Mouse (Mus musculus) ZHBTc4 (cell line): ENCODE results near the gene Iqschfp.

ENCODE experiments used
- DNase-seq: peaks from one replicate; pipeline ENCODE4 v3.0.0-alpha.2; 2011; ENCODE audit warnings: low read depth, low spot score

Iqschfp gene

GRCm38 (mm10) chr3:68518586-68518985 is 626.6 kb downstream of the Iqschfp start:
- DNase-seq = no peak

DNA sequence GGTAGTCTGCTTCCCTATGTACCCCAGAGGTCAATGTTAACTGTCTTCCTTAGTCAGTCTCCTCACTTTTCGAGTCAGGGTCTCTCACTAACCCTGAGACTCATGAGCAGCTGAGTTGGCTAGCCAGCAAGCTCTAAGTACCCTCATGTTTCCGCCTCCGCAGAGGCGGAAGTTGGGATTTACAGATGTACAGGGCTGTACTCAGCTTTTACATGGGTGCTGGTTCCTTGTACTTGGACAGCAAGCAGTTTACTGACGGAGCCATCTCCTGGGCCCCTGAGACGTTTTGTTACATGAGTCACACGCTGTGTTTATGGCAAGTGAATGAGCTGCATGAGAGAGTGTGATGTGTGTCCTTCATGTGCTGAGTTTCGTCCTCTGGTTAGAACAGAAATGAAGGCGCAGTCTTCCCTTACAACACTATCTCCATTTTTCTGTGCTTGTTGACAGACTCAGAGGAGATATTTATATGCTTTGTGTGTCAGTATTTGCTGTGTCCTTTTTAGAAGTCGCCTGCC is 633.4 kb downstream of the Iqschfp start:
- peak; percentile 62 for DNase-seq

DNA sequence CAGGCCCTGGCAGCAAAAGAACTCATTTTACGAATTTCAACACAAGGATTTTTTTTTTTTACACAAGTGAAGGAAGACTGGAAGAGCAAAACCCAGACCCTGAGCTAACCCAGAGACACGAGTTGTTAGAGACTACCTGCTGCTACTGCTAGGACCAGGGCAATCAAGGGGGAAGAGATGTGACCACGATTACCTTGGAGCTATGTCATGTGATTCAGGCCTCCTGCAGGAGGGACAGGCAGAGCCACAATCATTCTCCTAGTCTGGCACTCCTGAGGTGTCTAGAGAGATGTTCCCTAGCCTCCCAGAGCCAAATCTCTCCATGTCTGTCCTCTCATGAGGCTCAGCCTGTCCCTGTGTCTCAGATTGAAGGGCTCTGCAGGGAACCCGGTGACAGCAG is 634.4 kb downstream of the Iqschfp start:
- no peak for DNase-seq

GRCm38 (mm10) chr3:68527182-68527581 is 635.1 kb downstream of the Iqschfp start:
- DNase-seq = no peak

GRCm38 (mm10) chr3:68531908-68532307 is 639.9 kb downstream of the Iqschfp start:
- no peak for DNase-seq

- peak; percentile 89 for DNase-seq
Observed at GRCm38 (mm10) chr3:68534571-68535051, 642.6 kb downstream of the Iqschfp start.

GRCm38 (mm10) chr3:68535160-68535728 is 643.2 kb downstream of the Iqschfp start:
- no peak for DNase-seq

GRCm38 (mm10) chr3:68536071-68536470 is 644.0 kb downstream of the Iqschfp start:
- DNase-seq = peak; percentile 71

GRCm38 (mm10) chr3:68541688-68542087 is 649.7 kb downstream of the Iqschfp start:
- no peak for DNase-seq

DNA sequence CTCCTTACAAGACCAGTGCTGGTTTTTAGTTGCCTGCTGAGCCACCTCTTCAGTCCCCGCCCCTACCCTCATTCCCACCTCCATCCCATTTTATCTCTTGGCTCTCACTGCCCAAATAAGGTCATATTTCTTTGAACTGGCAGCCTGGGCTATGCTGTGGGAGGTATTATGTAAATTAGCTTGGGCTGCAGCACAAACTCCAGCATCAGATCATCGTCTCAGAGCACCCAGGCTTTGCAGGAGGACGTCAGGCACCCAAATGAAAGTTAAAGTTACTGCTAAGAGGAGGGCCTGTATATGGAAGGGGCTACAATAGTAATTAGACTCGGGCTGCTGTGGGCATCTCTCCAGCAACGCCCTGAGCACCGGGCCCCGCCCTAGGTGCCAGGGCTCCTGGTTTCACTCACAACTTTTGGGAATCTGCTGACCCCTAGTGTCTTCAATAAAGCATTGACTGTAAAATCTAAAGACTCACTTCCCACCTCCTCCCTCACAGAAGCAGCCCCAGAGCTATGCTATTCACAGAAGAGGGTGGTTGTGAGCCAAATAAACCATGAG is 651.0 kb downstream of the Iqschfp start:
- DNase-seq = peak; percentile 87

- no peak for DNase-seq
Observed at GRCm38 (mm10) chr3:68544811-68545210, 652.8 kb downstream of the Iqschfp start.

DNA sequence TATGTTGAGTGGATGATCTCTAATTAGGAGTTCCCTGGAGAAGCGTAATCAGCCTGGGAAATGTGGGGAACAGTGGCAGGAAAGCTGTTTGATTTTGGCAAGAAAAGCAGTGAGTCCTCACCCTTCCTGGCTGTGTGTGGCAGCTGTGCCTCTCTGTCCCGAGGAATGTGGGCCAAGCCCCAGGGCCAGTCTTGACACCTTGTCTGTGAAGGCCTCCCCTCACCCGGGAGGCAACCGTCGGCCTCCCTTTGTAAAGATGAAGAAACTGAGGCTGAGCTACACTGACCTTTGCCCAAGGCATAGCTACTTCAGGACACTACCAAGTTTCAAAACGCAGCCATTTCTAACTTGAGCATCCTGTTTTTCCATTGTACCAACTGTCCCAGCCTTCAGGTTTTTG is 653.9 kb downstream of the Iqschfp start:
- no peak for DNase-seq

- no peak for DNase-seq
Observed at GRCm38 (mm10) chr3:68555087-68555662, 663.1 kb downstream of the Iqschfp start.

- no peak for DNase-seq
Observed at GRCm38 (mm10) chr3:68556891-68557290, 664.9 kb downstream of the Iqschfp start.

GRCm38 (mm10) chr3:68558744-68559143 is 666.7 kb downstream of the Iqschfp start:
- DNase-seq = no peak

GRCm38 (mm10) chr3:68560057-68560456 is 668.0 kb downstream of the Iqschfp start:
- DNase-seq = no peak

- DNase-seq = no peak
Observed at GRCm38 (mm10) chr3:68562838-68563237, 670.8 kb downstream of the Iqschfp start.

GRCm38 (mm10) chr3:68563922-68564321 is 671.9 kb downstream of the Iqschfp start:
- DNase-seq = no peak

- peak; percentile 96 for DNase-seq
Observed at GRCm38 (mm10) chr3:68564978-68565674, 673.1 kb downstream of the Iqschfp start.

DNA sequence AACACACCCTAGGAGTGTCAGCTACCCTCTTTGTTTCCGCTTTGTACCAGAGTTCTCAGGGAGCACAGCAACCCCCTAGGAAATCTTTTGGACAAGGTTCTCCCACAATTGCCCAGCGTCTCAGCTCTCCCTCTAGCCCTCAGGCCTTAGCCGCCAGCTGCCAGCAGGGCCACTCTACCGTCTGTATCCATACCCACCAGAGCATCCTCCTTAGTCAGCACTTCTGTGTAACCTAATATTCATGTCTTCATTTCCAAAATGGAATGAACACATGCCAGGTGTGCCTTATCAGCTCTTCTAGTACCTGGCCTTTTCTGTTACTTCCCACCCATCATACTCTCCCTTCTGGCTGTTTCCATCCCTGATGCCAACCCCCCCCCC is 673.6 kb downstream of the Iqschfp start:
- no peak for DNase-seq

GRCm38 (mm10) chr3:68567581-68567980 is 675.5 kb downstream of the Iqschfp start:
- no peak for DNase-seq

- DNase-seq = no peak
Observed at GRCm38 (mm10) chr3:68568149-68568548, 676.1 kb downstream of the Iqschfp start.
